Mouse (Mus musculus): Measurements from ENCODE around the gene Plekhh3. TPM values are rescaled to one million over a fixed set of nuclear protein-coding genes. Genes with fewer than 3 reads are reported as not detected.
A peak's percentile ranks its signal among the peaks of the same experiment; 100 is the strongest.
"Not testable (repeated sequence)": the region's sequence is repeated elsewhere in the genome, so short reads cannot be mapped to it uniquely, and the experiment has no call there.

Plekhh3 gene
- polyA plus RNA-seq, 1 experiment from 2014 or later = 13.8 TPM

DNA sequence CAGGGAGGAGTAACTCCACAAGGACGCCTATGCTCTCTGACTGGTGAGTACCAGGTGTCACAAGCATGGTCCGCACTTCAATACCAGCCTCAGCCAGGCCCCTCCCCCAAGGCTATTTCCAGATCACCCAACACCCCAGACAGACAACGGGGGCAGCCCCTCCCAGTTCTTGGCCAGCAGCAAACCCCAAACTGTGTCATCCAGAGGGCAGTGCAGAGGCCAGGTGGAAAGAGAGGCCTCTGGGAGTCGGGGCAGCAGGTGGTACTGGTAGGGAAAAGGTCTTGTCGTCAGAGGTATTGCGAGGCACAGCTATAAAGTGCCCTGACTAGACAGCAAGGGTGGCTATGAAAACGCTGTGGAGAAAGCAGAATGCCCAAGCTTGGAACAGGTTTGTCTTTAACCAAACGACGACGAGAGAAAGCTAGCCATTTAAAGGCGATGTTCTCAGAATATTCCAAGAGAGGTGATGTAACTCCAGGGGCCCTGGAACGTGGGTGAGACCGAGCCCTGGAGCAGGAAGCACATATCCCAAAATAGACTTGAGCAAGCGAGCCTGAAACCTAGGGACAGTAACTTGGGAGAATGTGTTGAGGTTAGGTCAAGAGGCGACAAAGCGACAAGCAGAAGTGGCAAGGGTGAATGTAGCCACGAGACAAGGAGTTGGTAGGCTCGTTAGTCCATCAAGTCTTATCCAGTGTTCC, 40.9 kb downstream of the Plekhh3 start:
- no peak for DNase-seq (ENCODE audit: low spot score)
- H3K27me3 ChIP-seq (replicated peaks; ENCODE audit: control insufficient read depth, insufficient read depth, low read length) = no peaks in the 10 kb centered on the region
- no peak overlapping the region for H3K4me3 ChIP-seq (ENCODE audit: low read depth, low read length)
- peaks cover 4% of the 10 kb centered on the region; the same call in 1 of the 2 replicates for H3K4me1 ChIP-seq (replicated peaks; ENCODE audit: control insufficient read depth, insufficient read depth, low read length)
- no peak overlapping the region for H3K27ac ChIP-seq (ENCODE audit: low read depth)
- 0 out of 2 replicates have a peak, but pooled peaks cover 4% of the 10 kb centered on the region for H3K9me3 ChIP-seq (ENCODE audit: control insufficient read depth, low read length)
- 41% methylated on average over 18 of the region's 18 CpGs for WGBS
- peaks cover 18% of the 10 kb centered on the region for H3K36me3 ChIP-seq (ENCODE audit: control insufficient read depth, insufficient read depth, low read length)
- ATAC-seq (replicated peaks; ENCODE audit: low FRiP score, low TSS enrichment, low read depth) = no peak
- no peak overlapping the region for H3K4me2 ChIP-seq (ENCODE audit: low read length)
- no peak overlapping the region for H3K9ac ChIP-seq (ENCODE audit: low read length)

DNA sequence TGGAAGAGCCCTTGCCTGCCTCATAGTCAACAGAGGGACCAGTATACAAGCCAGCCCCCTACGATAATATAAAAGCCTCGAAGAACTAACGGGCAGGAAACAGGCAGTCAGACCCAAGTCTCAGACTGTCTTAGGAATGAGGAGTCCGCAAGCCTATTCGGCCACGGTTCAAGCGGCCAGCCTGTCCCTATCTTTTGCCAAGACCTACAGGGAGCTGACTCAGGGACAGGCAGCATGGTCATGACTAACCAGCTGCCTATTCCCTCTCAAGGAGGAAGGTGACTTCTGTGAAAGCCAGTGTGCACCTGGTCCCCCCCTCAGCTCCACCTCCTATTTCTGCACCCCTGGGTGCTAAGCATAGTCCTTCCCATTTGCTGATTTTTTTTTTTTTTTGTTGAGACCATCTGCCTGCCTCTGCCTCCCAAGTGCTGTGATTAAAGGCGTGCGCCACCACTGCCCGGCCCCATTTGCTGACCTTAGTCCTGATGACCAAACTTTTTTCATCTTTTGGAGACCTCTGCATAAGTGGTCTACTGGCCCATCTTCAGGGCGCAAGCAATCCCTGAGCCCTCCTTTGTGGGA, 42.1 kb downstream of the Plekhh3 start:
- Histone ChIP-seq H3K9me3 (ENCODE audit: control insufficient read depth, low read length) (0 out of 2 replicates have a peak, but pooled peaks cover 4% of the 10 kb centered on the region), H3K27me3 (replicated peaks; ENCODE audit: control insufficient read depth, insufficient read depth, low read length) (no peaks in the 10 kb centered on the region), H3K4me2 (ENCODE audit: low read length) (no peak overlapping the region), H3K4me3 (ENCODE audit: low read depth, low read length) (no peak overlapping the region), H3K4me1 (replicated peaks; ENCODE audit: control insufficient read depth, insufficient read depth, low read length) (peaks cover 4% of the 10 kb centered on the region; the same call in 1 of the 2 replicates), H3K9ac (ENCODE audit: low read length) (no peak overlapping the region), H3K27ac (ENCODE audit: low read depth) (no peak overlapping the region), H3K36me3 (ENCODE audit: control insufficient read depth, insufficient read depth, low read length) (peaks cover 23% of the 10 kb centered on the region)
- no peak for DNase-seq (ENCODE audit: low spot score)
- ATAC-seq (replicated peaks; ENCODE audit: low FRiP score, low TSS enrichment, low read depth) = no peak
- 84% methylated on average over 11 of the region's 11 CpGs for WGBS

DNA sequence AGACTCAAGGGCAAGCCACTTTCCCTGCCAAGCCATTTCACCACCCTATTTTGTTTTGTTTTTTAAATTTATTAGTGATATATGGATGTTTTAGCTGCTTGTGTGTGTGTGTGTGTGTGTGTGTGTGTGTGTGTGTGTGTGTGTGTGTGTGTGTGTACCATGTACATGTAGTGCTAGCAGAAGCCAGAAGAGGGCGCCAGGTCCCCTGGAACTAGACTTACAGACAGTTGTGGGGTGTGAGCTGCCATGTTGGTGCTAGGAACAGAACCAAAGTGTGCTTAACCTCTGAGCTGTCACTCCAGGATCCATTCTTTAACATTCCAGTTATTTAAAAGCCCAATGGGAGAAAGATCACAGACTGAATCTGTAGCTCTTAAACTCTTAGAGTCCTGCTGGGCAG, 44.1 kb downstream of the Plekhh3 start:
- H3K9me3 ChIP-seq (ENCODE audit: control insufficient read depth, low read length) = 0 out of 2 replicates have a peak, but pooled peaks cover 4% of the 10 kb centered on the region
- no peak overlapping the region for H3K9ac ChIP-seq (ENCODE audit: low read length)
- 56% methylated on average over 1 of the region's 1 CpGs for WGBS
- H3K27ac ChIP-seq (ENCODE audit: low read depth) = no peak overlapping the region
- DNase-seq (ENCODE audit: low spot score) = no peak
- H3K4me2 ChIP-seq (ENCODE audit: low read length) = no peak overlapping the region
- peaks cover 41% of the 10 kb centered on the region for H3K36me3 ChIP-seq (ENCODE audit: control insufficient read depth, insufficient read depth, low read length)
- no peak overlapping the region for H3K4me3 ChIP-seq (ENCODE audit: low read depth, low read length)
- H3K4me1 ChIP-seq (replicated peaks; ENCODE audit: control insufficient read depth, insufficient read depth, low read length) = peaks cover 4% of the 10 kb centered on the region; the same call in 1 of the 2 replicates
- ATAC-seq (replicated peaks; ENCODE audit: low FRiP score, low TSS enrichment, low read depth) = no peak
- H3K27me3 ChIP-seq (replicated peaks; ENCODE audit: control insufficient read depth, insufficient read depth, low read length) = no peaks in the 10 kb centered on the region

DNA sequence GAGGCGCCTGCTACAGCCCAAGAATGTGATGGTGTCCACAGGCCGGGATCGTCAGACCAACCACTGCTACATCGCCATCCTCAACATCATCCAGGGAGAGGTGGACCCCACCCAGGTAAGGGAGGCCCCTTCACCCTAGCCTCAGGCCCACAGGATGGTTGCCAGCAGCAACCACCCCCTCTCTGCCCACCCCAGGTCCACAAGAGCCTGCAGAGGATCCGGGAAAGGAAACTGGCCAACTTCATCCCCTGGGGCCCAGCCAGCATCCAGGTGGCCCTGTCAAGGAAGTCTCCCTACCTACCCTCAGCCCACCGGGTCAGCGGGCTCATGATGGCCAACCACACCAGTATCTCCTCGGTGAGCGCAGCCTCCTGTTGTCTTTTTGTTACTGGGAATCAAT, 46.1 kb downstream of the Plekhh3 start:
- not testable (repeated sequence) for H3K4me1 ChIP-seq (replicated peaks; ENCODE audit: control insufficient read depth, insufficient read depth, low read length); H3K27ac ChIP-seq (ENCODE audit: low read depth); DNase-seq (ENCODE audit: low spot score); H3K4me3 ChIP-seq (ENCODE audit: low read depth, low read length); H3K4me2 ChIP-seq (ENCODE audit: low read length); H3K27me3 ChIP-seq (replicated peaks; ENCODE audit: control insufficient read depth, insufficient read depth, low read length); H3K9me3 ChIP-seq (ENCODE audit: control insufficient read depth, low read length); H3K9ac ChIP-seq (ENCODE audit: low read length); ATAC-seq (replicated peaks; ENCODE audit: low FRiP score, low TSS enrichment, low read depth)
- H3K36me3 ChIP-seq (ENCODE audit: control insufficient read depth, insufficient read depth, low read length) = peaks cover 41% of the 10 kb centered on the region
- WGBS = 94% methylated on average over 9 of the region's 9 CpGs

DNA sequence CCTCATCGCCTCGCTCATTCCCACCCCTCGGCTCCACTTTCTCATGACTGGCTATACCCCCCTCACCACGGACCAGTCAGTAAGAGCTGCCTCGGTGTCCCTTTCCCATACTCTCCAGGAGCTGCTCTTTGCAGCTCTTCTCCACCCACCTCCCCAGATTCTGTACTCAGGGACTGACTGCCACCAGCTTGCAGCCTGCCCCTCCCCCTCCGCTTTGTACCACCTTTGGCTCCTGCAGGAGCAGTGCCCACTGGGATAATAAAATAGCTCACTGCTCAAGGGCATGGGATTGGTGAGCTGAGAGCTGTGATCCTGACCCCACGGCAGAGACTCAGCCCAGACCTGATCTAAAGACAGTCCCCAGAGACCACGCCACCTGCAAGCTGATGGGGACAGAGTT, 46.7 kb downstream of the Plekhh3 start:
- not testable (repeated sequence) for ATAC-seq (replicated peaks; ENCODE audit: low FRiP score, low TSS enrichment, low read depth)
- WGBS = 94% methylated on average over 8 of the region's 8 CpGs

DNA sequence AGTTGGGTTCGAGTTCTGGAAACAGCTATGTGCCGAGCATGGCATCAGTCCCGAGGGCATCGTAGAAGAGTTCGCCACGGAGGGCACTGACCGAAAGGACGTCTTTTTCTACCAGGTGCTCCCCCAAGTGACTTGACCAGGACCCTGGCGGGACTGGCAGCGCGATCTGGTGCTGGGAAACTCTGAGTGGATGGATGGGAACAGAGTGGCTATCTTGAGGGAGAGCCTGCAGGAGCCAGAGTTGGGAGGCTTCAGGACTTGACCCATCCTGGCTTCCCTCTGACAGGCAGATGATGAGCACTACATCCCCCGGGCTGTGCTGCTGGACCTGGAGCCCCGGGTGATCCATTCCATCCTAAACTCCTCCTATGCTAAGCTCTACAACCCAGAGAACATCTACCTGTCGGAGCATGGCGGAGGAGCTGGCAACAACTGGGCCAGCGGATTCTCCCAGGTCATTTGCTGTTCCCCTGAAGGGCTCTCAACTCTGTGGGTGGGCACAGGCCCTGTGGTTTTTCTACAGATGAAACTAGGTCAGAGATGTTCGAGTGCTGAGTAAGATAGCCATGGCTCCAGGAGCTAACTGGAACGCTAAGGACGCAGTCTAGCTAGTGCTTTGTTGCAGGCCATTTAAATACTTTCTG, 50.5 kb downstream of the Plekhh3 start:
- Histone ChIP-seq H3K27ac (ENCODE audit: low read depth) (peak overlapping the region; percentile 79), H3K4me3 (ENCODE audit: low read depth, low read length) (peak overlapping the region; percentile 95), H3K4me1 (replicated peaks; ENCODE audit: control insufficient read depth, insufficient read depth, low read length) (peaks cover 20% of the 10 kb centered on the region), H3K27me3 (replicated peaks; ENCODE audit: control insufficient read depth, insufficient read depth, low read length) (no peaks in the 10 kb centered on the region), H3K36me3 (ENCODE audit: control insufficient read depth, insufficient read depth, low read length) (peaks cover 35% of the 10 kb centered on the region), H3K4me2 (ENCODE audit: low read length) (peak overlapping the region; percentile 77), H3K9me3 (ENCODE audit: control insufficient read depth, low read length) (no peaks in the 10 kb centered on the region), H3K9ac (ENCODE audit: low read length) (peak overlapping the region; percentile 79)
- WGBS = 27% methylated on average over 19 of the region's 19 CpGs
- ATAC-seq (replicated peaks; ENCODE audit: low FRiP score, low TSS enrichment, low read depth) = no peak
- DNase-seq (ENCODE audit: low spot score) = no peak

More for the DNA sequence above, 46.7 kb downstream of the Plekhh3 start:
- H3K4me3 ChIP-seq (ENCODE audit: low read depth, low read length); H3K4me2 ChIP-seq (ENCODE audit: low read length); H3K9ac ChIP-seq (ENCODE audit: low read length); DNase-seq (ENCODE audit: low spot score); H3K4me1 ChIP-seq (replicated peaks; ENCODE audit: control insufficient read depth, insufficient read depth, low read length); H3K27me3 ChIP-seq (replicated peaks; ENCODE audit: control insufficient read depth, insufficient read depth, low read length); H3K27ac ChIP-seq (ENCODE audit: low read depth); H3K9me3 ChIP-seq (ENCODE audit: control insufficient read depth, low read length): not testable (repeated sequence)
- H3K36me3 ChIP-seq (ENCODE audit: control insufficient read depth, insufficient read depth, low read length) = peaks cover 41% of the 10 kb centered on the region

DNA sequence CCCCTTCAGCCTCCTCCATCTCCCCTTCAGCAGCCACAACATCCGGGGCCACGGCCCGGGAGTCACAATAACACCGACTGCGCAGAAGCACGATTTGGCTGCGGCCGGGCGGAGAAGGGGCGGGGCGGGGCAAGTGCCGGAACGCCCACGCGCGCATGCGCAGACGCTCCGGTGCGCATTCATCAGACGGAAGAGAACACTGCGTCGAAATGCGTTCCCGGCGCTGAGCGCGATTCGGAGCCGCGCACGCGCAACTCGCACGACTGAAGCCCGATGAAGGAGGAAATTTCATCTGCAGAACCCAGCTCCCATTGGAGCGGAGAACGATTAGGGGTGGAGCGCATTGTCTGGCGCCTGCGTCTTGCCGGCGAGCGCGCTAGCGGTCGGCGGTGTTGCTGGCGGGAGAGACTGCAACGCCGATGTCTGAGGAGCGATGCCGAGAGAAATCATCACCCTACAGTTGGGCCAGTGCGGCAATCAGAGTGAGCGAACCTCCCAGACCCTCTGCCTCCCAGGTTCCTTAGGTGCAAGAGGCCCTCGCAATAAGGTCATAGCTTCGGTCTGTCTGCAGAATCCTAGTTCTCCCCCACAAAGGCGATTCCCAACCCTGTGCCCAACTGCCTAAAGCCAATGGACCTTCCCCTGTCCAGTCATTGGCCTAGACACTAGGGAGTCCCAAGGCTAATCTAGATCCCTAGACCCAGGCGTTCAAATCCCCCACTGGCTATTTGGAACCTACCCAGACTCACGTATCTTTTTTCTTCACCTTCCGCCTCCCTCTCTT, 51.2 kb downstream of the Plekhh3 start, which contains the start of the genes Retreg3 and Tubg1:
Gene Retreg3, minus strand, starts transcription at position 133 of the 784 bp plus-strand sequence.
Gene Tubg1, plus strand, starts transcription at position 178 of the 784 bp plus-strand sequence.
- H3K27me3 ChIP-seq (replicated peaks; ENCODE audit: control insufficient read depth, insufficient read depth, low read length) = no peaks in the 10 kb centered on the region
- H3K9ac ChIP-seq (ENCODE audit: low read length) = peak within 1 kb of the TSS; percentile 79
- WGBS = under 1% methylated on average over 61 of the region's 61 CpGs
- peak within 1 kb of the TSS; percentile 94 for H3K4me2 ChIP-seq (ENCODE audit: low read length)
- DNase-seq (ENCODE audit: low spot score) = peak; percentile 98
- peak within 1 kb of the TSS; percentile 79 for H3K27ac ChIP-seq (ENCODE audit: low read depth)
- no peaks in the 10 kb centered on the region for H3K9me3 ChIP-seq (ENCODE audit: control insufficient read depth, low read length)
- H3K36me3 ChIP-seq (ENCODE audit: control insufficient read depth, insufficient read depth, low read length) = peaks cover 30% of the 10 kb centered on the region
- ATAC-seq (replicated peaks; ENCODE audit: low FRiP score, low TSS enrichment, low read depth) = peak; percentile 96
- H3K4me3 ChIP-seq (ENCODE audit: low read depth, low read length) = peak within 1 kb of the TSS; percentile 95
- peaks cover 20% of the 10 kb centered on the region for H3K4me1 ChIP-seq (replicated peaks; ENCODE audit: control insufficient read depth, insufficient read depth, low read length)

DNA sequence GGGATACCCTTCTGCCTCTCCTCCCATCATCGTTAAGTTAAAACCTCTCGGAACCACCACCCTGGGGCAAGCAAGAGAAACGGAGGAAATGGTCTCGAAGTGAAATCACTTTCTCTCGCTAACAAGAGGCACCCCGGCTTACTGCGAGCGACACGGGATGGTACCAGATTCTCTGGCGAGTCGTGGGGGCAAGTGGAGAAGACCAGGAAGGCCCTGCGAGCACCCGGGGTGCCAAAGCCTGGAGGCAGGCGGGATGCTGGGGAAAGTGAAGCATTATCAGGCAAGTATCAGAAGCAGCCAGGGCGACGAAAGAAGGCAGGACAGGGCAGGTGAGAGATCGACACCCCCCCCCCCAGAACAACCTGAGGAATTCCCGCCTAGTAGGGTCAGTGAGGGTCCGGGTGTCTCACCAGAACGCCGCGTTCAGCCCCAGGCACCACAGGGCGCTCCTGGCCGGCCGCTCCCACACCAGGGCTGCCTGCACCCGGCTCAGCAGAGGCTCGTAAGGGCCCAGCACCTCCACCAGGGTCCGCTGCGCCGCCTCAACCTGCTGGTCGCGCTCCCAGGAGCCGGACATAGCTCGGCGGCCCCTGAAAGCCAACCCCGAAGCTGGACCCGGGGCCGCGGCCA, 51.9 kb downstream of the Plekhh3 start:
- WGBS = 1% methylated on average over 39 of the region's 39 CpGs
- peak overlapping the region; percentile 73 for H3K9ac ChIP-seq (ENCODE audit: low read length)
- H3K27ac ChIP-seq (ENCODE audit: low read depth) = peak overlapping the region; percentile 24
- H3K9me3 ChIP-seq (ENCODE audit: control insufficient read depth, low read length) = no peaks in the 10 kb centered on the region
- H3K36me3 ChIP-seq (ENCODE audit: control insufficient read depth, insufficient read depth, low read length) = peaks cover 26% of the 10 kb centered on the region
- H3K27me3 ChIP-seq (replicated peaks; ENCODE audit: control insufficient read depth, insufficient read depth, low read length) = no peaks in the 10 kb centered on the region
- peak overlapping the region; percentile 95 for H3K4me3 ChIP-seq (ENCODE audit: low read depth, low read length)
- peaks cover 20% of the 10 kb centered on the region for H3K4me1 ChIP-seq (replicated peaks; ENCODE audit: control insufficient read depth, insufficient read depth, low read length)
- H3K4me2 ChIP-seq (ENCODE audit: low read length) = peak overlapping the region; percentile 94
- ATAC-seq (replicated peaks; ENCODE audit: low FRiP score, low TSS enrichment, low read depth) (peak; percentile 79), DNase-seq (ENCODE audit: low spot score) (peak; percentile 60)
